Mouse (Mus musculus): ENCODE data around the gene Dnaic2.

The Dnaic2 gene

GRCm38 (mm10) chr11:114797176-114797575, 70.0 kb downstream of the Dnaic2 start:
- no peak for DNase-seq (ENCODE audit: extremely low spot score, low spot score)

- DNase-seq (ENCODE audit: extremely low spot score, low spot score), result no peak
Measured at GRCm38 (mm10) chr11:114797981-114798380, 70.8 kb downstream of the Dnaic2 start.

GRCm38 (mm10) chr11:114798624-114799023, 71.4 kb downstream of the Dnaic2 start, which contains the start of gene Gpr142:
Gene Gpr142 (plus strand): TSS chr11:114798924.
- DNase-seq (ENCODE audit: extremely low spot score, low spot score), result no peak

GRCm38 (mm10) chr11:114801906-114802305, 74.7 kb downstream of the Dnaic2 start:
- DNase-seq (ENCODE audit: extremely low spot score, low spot score), result no peak

GRCm38 (mm10) chr11:114802540-114803267, 75.5 kb downstream of the Dnaic2 start:
- no peak for DNase-seq (ENCODE audit: extremely low spot score, low spot score)

GRCm38 (mm10) chr11:114803990-114804389, 76.8 kb downstream of the Dnaic2 start:
- DNase-seq (ENCODE audit: extremely low spot score, low spot score), result no peak

- no peak for DNase-seq (ENCODE audit: extremely low spot score, low spot score)
Measured at GRCm38 (mm10) chr11:114807025-114807424, 79.8 kb downstream of the Dnaic2 start.
